Mouse (Mus musculus): Measurements from ENCODE around the gene Pde2a. TPM values are rescaled to one million over a fixed set of nuclear protein-coding genes. Genes with fewer than 3 reads are reported as not detected.

The Pde2a gene
- polyA plus RNA-seq, 1 experiment = 0.01 TPM

DNA sequence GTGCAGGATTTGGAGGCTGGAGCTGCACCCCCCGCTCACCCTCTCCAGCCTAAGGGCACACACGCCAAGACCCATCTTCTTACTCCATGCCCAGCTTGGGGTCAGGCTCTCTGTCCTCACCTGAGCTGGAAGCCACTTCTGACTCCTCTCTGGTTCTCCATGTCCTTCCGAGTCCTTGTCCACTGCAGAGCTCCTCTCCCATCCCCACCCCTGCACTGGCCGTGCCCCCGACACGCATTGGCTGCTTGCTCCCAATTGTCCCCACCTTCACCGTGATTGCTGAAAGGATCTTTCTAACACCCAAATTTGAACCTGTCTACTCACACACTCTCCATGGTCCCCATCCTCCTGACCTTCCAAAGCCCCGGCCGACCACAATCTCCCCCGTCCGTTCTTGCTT lies 40.1 kb downstream of the Pde2a start:
- H3K4me1 ChIP-seq (ENCODE audit: control insufficient read depth) = no peaks in the 10 kb centered on the region
- H3K9me3 ChIP-seq (ENCODE audit: control insufficient read depth, low read length) = no peaks in the 10 kb centered on the region
- TF ChIP-seq TAL1 (IDR thresholded peaks at IDR 0.05; ENCODE audit: low read length) (no peak), GATA1 (IDR thresholded peaks at IDR 0.05; ENCODE audit: low read length) (no peak)
- H3K4me3 ChIP-seq (replicated peaks) = no peak overlapping the region
- H3K27me3 ChIP-seq (ENCODE audit: control insufficient read depth) = no peaks in the 10 kb centered on the region
- no peaks in the 10 kb centered on the region for H3K36me3 ChIP-seq (ENCODE audit: control insufficient read depth)

DNA sequence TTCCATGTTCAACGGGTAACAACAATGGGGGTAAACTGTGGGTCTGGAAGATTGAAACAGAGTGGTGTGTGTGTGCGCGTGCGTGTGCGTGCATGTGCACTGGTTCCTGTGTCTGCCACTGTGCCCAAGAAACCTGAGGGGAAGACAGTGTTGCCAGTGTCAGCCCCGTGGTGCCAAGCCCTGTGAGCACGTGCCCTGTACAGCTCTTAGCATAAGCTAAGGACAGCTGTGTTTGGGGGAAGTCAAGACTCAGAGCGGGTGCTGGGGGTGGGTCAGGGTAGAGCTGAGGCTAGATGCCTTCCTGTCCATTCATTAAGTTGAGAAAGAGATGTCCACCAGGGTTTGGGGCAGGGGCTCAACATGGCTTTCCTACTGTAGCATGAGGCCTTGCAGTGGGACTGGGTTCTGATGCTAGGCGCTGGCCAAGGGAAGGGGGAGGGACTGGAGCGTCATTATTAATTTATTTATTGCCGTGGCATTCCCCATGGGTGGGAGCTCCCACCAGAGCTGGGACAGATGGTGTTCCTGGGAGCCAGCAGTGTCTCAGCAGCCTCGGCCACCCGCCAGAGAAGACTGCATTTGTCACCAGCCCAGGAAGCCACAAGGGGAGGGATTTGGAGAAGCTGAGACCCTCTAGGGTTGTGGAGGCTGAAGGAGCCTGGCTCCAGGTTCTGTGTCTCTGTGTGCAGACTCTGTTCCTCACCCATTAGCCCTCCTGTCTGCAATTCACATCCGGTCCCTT lies 41.0 kb downstream of the Pde2a start:
- Histone ChIP-seq H3K4me1 (ENCODE audit: control insufficient read depth) (no peaks in the 10 kb centered on the region), H3K9me3 (ENCODE audit: control insufficient read depth, low read length) (no peaks in the 10 kb centered on the region), H3K36me3 (ENCODE audit: control insufficient read depth) (no peaks in the 10 kb centered on the region), H3K27me3 (ENCODE audit: control insufficient read depth) (no peaks in the 10 kb centered on the region), H3K4me3 (replicated peaks) (no peak overlapping the region)
- TF ChIP-seq GATA1 (IDR thresholded peaks at IDR 0.05; ENCODE audit: low read length) = no peak
- no peak for TF ChIP-seq TAL1 (IDR thresholded peaks at IDR 0.05; ENCODE audit: low read length)

DNA sequence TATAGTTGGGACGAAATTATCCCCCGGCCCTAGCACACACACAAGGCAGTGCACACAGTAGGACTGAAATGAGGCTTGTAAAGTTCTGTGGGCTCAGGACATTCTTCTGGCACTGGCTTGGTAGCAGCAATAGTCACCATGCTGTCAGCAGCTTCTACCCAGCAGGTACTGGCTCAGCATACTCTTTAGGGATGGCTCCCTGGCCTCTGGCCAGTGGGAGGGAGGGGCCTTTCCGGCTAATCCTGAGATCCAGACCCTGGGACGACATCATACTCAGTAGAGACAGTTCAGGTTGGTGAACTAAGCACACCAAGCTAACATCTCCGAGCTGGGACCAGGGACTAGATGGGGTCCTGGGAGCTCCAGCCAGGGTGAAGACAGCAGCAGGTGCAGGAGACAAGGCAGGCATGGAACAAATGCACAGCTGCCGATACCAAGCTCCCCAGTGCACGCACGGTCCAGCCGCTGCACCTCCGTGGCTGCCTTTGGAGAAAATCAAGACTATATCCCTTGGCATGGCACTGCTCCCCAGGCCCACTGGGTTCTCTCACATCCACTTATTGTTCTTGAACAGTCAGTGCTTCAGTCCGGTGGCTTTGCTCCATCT lies 42.3 kb downstream of the Pde2a start:
- Histone ChIP-seq H3K27me3 (ENCODE audit: control insufficient read depth) (no peaks in the 10 kb centered on the region), H3K36me3 (ENCODE audit: control insufficient read depth) (no peaks in the 10 kb centered on the region), H3K9me3 (ENCODE audit: control insufficient read depth, low read length) (no peaks in the 10 kb centered on the region), H3K4me1 (ENCODE audit: control insufficient read depth) (no peaks in the 10 kb centered on the region), H3K4me3 (replicated peaks) (no peak overlapping the region)
- no peak for TF ChIP-seq GATA1 (IDR thresholded peaks at IDR 0.05; ENCODE audit: low read length)

DNA sequence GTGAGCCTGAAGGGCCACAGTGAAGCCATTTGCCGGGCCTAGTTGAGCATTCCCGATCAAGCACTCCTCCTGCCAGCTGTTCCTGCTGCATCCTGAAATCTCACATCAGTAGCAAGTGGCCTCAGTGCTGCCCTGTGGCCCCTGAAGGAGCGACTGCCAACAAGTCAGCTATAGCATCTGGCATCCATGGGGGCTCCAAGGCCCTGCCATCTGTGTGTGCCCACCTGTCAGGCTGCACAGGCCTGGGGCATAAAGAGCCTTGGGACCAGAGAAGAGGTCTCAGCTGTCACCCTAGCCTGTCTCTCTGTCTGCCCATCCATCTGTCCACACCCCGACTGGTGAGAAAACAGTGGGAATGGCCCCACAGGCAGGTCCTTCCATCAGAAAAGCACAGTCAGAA lies 43.4 kb downstream of the Pde2a start:
- no peaks in the 10 kb centered on the region for H3K9me3 ChIP-seq (ENCODE audit: control insufficient read depth, low read length)
- no peak overlapping the region for H3K4me3 ChIP-seq (replicated peaks)
- no peaks in the 10 kb centered on the region for H3K4me1 ChIP-seq (ENCODE audit: control insufficient read depth)
- TF ChIP-seq GATA1 (IDR thresholded peaks at IDR 0.05; ENCODE audit: low read length) (no peak), TAL1 (IDR thresholded peaks at IDR 0.05; ENCODE audit: low read length) (no peak)
- no peaks in the 10 kb centered on the region for H3K27me3 ChIP-seq (ENCODE audit: control insufficient read depth)
- H3K36me3 ChIP-seq (ENCODE audit: control insufficient read depth) = no peaks in the 10 kb centered on the region

DNA sequence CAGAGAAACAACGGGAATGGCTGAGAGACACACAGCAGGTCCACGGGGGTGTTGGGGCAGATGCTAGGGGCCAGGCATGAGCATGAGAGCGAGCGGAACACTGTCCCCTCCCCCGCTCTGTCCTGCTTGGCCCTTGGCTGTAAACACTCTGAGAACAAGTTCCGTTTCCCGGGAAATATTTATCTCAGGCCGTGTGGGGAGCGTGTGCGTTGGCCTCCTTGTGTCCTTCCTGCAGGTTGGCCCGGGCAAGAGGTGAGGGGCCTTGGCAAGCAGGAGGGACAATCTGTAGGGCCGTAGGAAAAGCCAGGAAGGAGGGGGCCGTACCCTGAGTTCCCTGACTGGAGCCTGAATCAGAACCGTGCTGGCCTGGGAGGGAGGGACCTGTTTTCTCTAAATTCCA lies 43.9 kb downstream of the Pde2a start:
- no peaks in the 10 kb centered on the region for H3K36me3 ChIP-seq (ENCODE audit: control insufficient read depth)
- H3K4me3 ChIP-seq (replicated peaks) = no peak overlapping the region
- H3K9me3 ChIP-seq (ENCODE audit: control insufficient read depth, low read length) = no peaks in the 10 kb centered on the region
- TF ChIP-seq TAL1 (IDR thresholded peaks at IDR 0.05; ENCODE audit: low read length) = no peak
- TF ChIP-seq GATA1 (IDR thresholded peaks at IDR 0.05; ENCODE audit: low read length) = no peak
- no peaks in the 10 kb centered on the region for H3K27me3 ChIP-seq (ENCODE audit: control insufficient read depth)
- H3K4me1 ChIP-seq (ENCODE audit: control insufficient read depth) = no peaks in the 10 kb centered on the region

DNA sequence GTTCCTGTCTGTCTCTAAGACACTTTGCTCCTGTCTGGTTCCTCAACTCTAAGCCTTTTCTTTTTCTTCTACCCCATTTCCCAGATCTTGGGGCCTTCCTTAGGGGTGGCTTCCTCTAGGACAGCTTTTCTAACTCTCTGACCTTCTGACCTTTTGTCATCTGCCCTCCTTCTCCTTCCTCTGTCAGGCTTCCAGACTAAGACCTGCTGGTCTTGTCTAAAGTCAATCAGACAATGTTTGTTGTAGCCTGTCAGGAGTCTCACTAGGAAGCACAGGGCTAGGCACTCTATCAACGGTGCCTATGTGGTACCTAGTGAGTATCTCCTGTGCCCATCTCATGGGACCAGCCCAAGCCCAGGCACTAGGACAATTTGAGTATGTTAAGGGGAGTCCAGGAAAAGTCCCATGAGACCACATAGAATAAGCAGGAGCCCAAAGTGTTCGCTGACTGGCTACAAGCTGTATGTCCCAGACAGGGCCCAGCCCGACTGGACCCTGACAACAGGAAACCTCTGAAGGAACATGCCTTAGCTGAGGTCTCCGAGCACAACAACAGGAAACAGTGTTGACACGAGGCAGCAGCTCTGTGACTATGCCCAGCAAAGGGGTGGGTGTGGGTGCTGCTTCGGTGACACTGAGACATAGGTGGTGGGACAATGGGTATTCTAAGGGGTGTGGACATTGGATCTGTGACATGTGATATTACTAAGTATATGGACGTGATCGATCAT lies 44.5 kb downstream of the Pde2a start:
- Histone ChIP-seq H3K36me3 (ENCODE audit: control insufficient read depth) (no peaks in the 10 kb centered on the region), H3K4me1 (ENCODE audit: control insufficient read depth) (no peaks in the 10 kb centered on the region), H3K9me3 (ENCODE audit: control insufficient read depth, low read length) (no peaks in the 10 kb centered on the region), H3K4me3 (replicated peaks) (no peak overlapping the region), H3K27me3 (ENCODE audit: control insufficient read depth) (no peaks in the 10 kb centered on the region)
- TF ChIP-seq TAL1 (IDR thresholded peaks at IDR 0.05; ENCODE audit: low read length) = no peak

DNA sequence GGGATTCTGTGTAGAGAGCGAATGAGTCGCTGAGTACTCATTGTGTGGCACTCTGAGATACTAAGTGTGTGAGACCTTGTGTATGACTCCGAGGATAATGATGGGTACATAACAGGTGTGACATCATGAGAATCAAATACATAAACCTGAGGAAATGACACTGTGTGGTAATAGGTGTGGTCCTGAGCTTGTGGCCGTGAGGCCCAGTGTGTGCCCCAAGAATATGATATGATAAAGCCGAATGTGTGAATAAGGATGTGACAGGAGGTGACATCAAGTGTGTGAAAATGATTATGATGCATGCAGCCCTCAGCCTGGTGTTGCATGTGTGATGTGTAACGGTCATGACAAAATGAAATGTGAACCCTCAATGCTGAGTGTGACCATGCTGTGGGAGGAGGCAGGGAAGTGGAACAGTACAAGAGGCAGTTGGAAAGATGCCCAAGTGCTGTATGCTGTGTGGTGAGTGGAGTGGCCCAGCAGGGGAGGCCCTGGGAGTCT lies 45.1 kb downstream of the Pde2a start:
- Histone ChIP-seq H3K4me3 (replicated peaks) (no peak overlapping the region), H3K4me1 (ENCODE audit: control insufficient read depth) (no peaks in the 10 kb centered on the region), H3K9me3 (ENCODE audit: control insufficient read depth, low read length) (no peaks in the 10 kb centered on the region), H3K36me3 (ENCODE audit: control insufficient read depth) (no peaks in the 10 kb centered on the region), H3K27me3 (ENCODE audit: control insufficient read depth) (no peaks in the 10 kb centered on the region)
- TF ChIP-seq GATA1 (IDR thresholded peaks at IDR 0.05; ENCODE audit: low read length) = no peak
- no peak for TF ChIP-seq TAL1 (IDR thresholded peaks at IDR 0.05; ENCODE audit: low read length)

DNA sequence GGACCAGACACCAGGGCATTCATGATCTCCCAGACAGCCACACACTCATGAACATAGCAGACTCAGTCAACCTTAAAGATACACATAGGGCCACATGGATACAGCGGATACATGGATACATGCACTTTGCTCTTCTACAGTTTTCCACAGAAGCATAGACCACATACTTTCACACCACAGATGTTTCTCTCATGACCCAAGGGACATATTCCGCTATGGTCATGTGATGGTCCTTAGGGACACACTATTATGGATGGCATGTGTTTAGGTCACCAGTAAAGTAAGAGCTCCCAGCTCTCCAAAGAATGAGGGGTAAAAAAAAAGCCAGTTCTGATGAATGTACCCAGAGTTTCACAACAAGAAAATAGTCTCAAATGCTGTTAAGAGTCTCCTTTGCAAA lies 49.9 kb downstream of the Pde2a start:
- Histone ChIP-seq H3K4me1 (ENCODE audit: control insufficient read depth) (no peaks in the 10 kb centered on the region), H3K36me3 (ENCODE audit: control insufficient read depth) (no peaks in the 10 kb centered on the region), H3K4me3 (replicated peaks) (no peak overlapping the region), H3K9me3 (ENCODE audit: control insufficient read depth, low read length) (no peaks in the 10 kb centered on the region), H3K27me3 (ENCODE audit: control insufficient read depth) (no peaks in the 10 kb centered on the region)
- TF ChIP-seq GATA1 (IDR thresholded peaks at IDR 0.05; ENCODE audit: low read length) (no peak), TAL1 (IDR thresholded peaks at IDR 0.05; ENCODE audit: low read length) (no peak)

DNA sequence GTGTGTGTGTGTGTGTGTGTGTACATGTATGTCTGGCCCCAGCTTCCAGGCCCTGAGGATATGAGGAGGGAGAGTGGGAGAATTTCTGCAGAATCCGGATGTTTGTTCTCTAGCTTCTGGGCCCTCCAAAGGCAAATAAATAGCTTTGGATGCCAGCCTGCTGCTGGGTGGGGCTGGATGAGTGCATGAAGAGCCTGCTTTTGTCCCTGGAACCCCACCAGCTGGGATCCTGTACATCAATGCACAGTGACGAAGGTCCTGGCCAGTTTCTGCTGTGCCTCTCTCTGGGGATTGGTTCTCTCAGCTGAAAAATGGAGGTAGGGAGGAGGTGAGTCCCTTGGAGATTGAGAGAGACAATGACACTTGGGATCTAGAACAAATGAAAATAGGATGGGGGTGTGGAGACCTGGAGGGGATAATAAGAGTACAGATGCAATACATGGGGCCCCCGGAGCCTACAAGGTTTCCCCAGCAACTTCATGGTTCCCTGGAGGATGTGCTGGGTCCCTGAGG lies 50.5 kb downstream of the Pde2a start:
- no peaks in the 10 kb centered on the region for H3K9me3 ChIP-seq (ENCODE audit: control insufficient read depth, low read length)
- H3K4me1 ChIP-seq (ENCODE audit: control insufficient read depth) = no peaks in the 10 kb centered on the region
- H3K27me3 ChIP-seq (ENCODE audit: control insufficient read depth) = no peaks in the 10 kb centered on the region
- no peaks in the 10 kb centered on the region for H3K36me3 ChIP-seq (ENCODE audit: control insufficient read depth)
- H3K4me3 ChIP-seq (replicated peaks) = no peak overlapping the region
- TF ChIP-seq TAL1 (IDR thresholded peaks at IDR 0.05; ENCODE audit: low read length) (no peak), GATA1 (IDR thresholded peaks at IDR 0.05; ENCODE audit: low read length) (no peak)

All from erythroblast, embryonic 14.5 days (primary cell).